Mouse (Mus musculus) forebrain, embryonic 10.5 days (tissue): ENCODE data around the gene Vrk1. TPM values are rescaled to one million over a fixed set of nuclear protein-coding genes. Genes with fewer than 3 reads are reported as not detected.

ENCODE experiments used
- DNase-seq: peaks from one replicate; pipeline ENCODE4 v3.0.0-alpha.2; 2017; ENCODE audit warnings: low spot score; ENCODE audit errors: extremely low spot score
- H3K27ac ChIP-seq: fragments of 300-500 bp; sonication (generic); 2 replicates; pipeline ENCODE4 v1.5.1; 2016; ENCODE audit warnings: mild to moderate bottlenecking
- H3K27me3 ChIP-seq: fragments of 300-500 bp; sonication (generic); 2 replicates; pipeline ENCODE4 v1.6.1; 2016; ENCODE audit warnings: mild to moderate bottlenecking; ENCODE audit not compliant: poor library complexity, severe bottlenecking
- H3K36me3 ChIP-seq: fragments of 300-500 bp; sonication (generic); replicated peaks from 2 replicates; pipeline ENCODE4 v1.6.1; 2016; ENCODE audit warnings: mild to moderate bottlenecking, moderate library complexity
- H3K4me1 ChIP-seq: fragments of 300-500 bp; sonication (generic); 2 replicates; pipeline ENCODE4 v1.6.1; 2016
- H3K4me3 ChIP-seq: fragments of 300-500 bp; sonication (generic); 2 replicates; pipeline ENCODE4 v1.5.1; 2016; ENCODE audit warnings: mild to moderate bottlenecking, moderate library complexity
- H3K9me3 ChIP-seq: fragments of 300-500 bp; sonication (generic); 2 replicates; pipeline ENCODE4 v1.6.1; 2016; ENCODE audit warnings: mild to moderate bottlenecking, moderate library complexity
- WGBS: fragments of 180-500 bp; shearing (Covaris S2); methylation state at CpG from one replicate; pipeline ENCODE4 v1.1.7; 2016; 5-methylcytosine and 5-hydroxymethylcytosine counted together
- polyA plus RNA-seq: library from polyadenylated mRNA; unstranded; fragments of >200 nt; fragmentation: Nextera tagmentation; extraction: Ambion mirVana; gene quantifications from 2 replicates; pipeline ENCODE4 v1.2.1, GENCODE M21; 2016

Gene Vrk1
- 123 TPM in 2 replicates for polyA plus RNA-seq

- Histone ChIP-seq H3K36me3 (peaks cover 12% of the 10 kb centered on the region), H3K4me3 (peak within 1 kb of the TSS; percentile 96), H3K4me1 (peaks cover 14% of the 10 kb centered on the region), H3K9me3 (no peaks in the 10 kb centered on the region), H3K27ac (peak within 1 kb of the TSS; percentile 88), H3K27me3 (no peaks in the 10 kb centered on the region)
- peak; percentile 94 for DNase-seq
- WGBS: under 1% methylated on average over 72 of the region's 72 CpGs
Measured at GRCm38 (mm10) chr12:106010065-106010915, at the start of gene Vrk1. TSS of gene Vrk1 (plus strand) at chr12:106010228.

GRCm38 (mm10) chr12:105960592-105961330, 49.3 kb upstream of the Vrk1 start:
- DNase-seq: peak; percentile 40

GRCm38 (mm10) chr12:105961667-105962066, 48.4 kb upstream of the Vrk1 start:
- Histone ChIP-seq H3K4me1 (peaks cover 48% of the 10 kb centered on the region), H3K4me3 (peak overlapping the region; percentile 60), H3K27ac (peak overlapping the region; percentile 60; the same call in 1 of the 2 replicates), H3K27me3 (peaks cover 85% of the 10 kb centered on the region), H3K36me3 (no peaks in the 10 kb centered on the region), H3K9me3 (no peaks in the 10 kb centered on the region)
- DNase-seq: no peak
- 3% methylated on average over 12 of the region's 12 CpGs for WGBS

More at GRCm38 (mm10) chr12:105960592-105961330, 49.3 kb upstream of the Vrk1 start:
- Histone ChIP-seq H3K27me3 (peaks cover 75% of the 10 kb centered on the region), H3K4me1 (peaks cover 54% of the 10 kb centered on the region), H3K36me3 (no peaks in the 10 kb centered on the region), H3K27ac (peak overlapping the region; percentile 0; the same call in 1 of the 2 replicates), H3K4me3 (peak overlapping the region; percentile 5), H3K9me3 (no peaks in the 10 kb centered on the region)
- 13% methylated on average over 19 of the region's 19 CpGs for WGBS

- WGBS: under 1% methylated on average over 37 of the region's 37 CpGs
Measured at GRCm38 (mm10) chr12:105962103-105963011, 47.7 kb upstream of the Vrk1 start.

GRCm38 (mm10) chr12:105963012-105963572, 46.9 kb upstream of the Vrk1 start:
- H3K9me3 ChIP-seq: no peaks in the 10 kb centered on the region
- H3K4me3 ChIP-seq: peak overlapping the region; percentile 60
- 6% methylated on average over 30 of the region's 30 CpGs for WGBS
- DNase-seq: no peak
- H3K4me1 ChIP-seq: peaks cover 60% of the 10 kb centered on the region
- H3K36me3 ChIP-seq: no peaks in the 10 kb centered on the region
- peak overlapping the region; percentile 80 for H3K27ac ChIP-seq
- peaks cover 86% of the 10 kb centered on the region for H3K27me3 ChIP-seq

More at GRCm38 (mm10) chr12:105962103-105963011, 47.7 kb upstream of the Vrk1 start:
- peak overlapping the region; percentile 80 for H3K27ac ChIP-seq
- peak; percentile 91 for DNase-seq
- H3K4me1 ChIP-seq: peaks cover 53% of the 10 kb centered on the region
- no peaks in the 10 kb centered on the region for H3K9me3 ChIP-seq
- H3K27me3 ChIP-seq: peaks cover 91% of the 10 kb centered on the region
- no peaks in the 10 kb centered on the region for H3K36me3 ChIP-seq
- H3K4me3 ChIP-seq: peak overlapping the region; percentile 60

GRCm38 (mm10) chr12:105966887-105967637, 43.0 kb upstream of the Vrk1 start:
- H3K9me3 ChIP-seq: no peaks in the 10 kb centered on the region; the same call in 1 of the 2 replicates
- no peaks in the 10 kb centered on the region for H3K36me3 ChIP-seq
- no peak overlapping the region for H3K27ac ChIP-seq
- 50% methylated on average over 19 of the region's 19 CpGs for WGBS
- peak overlapping the region; percentile 43; the same call in 1 of the 2 replicates for H3K4me3 ChIP-seq
- peaks cover 30% of the 10 kb centered on the region for H3K4me1 ChIP-seq
- peaks cover 60% of the 10 kb centered on the region for H3K27me3 ChIP-seq
- no peak for DNase-seq

- no peaks in the 10 kb centered on the region for H3K36me3 ChIP-seq
- no peaks in the 10 kb centered on the region; the same call in 1 of the 2 replicates for H3K9me3 ChIP-seq
- H3K4me3 ChIP-seq: peak overlapping the region; percentile 43
- peaks cover 54% of the 10 kb centered on the region for H3K27me3 ChIP-seq
- peaks cover 24% of the 10 kb centered on the region for H3K4me1 ChIP-seq
- WGBS: 9% methylated on average over 18 of the region's 18 CpGs
- DNase-seq: peak; percentile 29
- H3K27ac ChIP-seq: peak overlapping the region; percentile 17
Measured at GRCm38 (mm10) chr12:105967806-105968205, 42.2 kb upstream of the Vrk1 start.

- Histone ChIP-seq H3K27ac (no peak overlapping the region), H3K27me3 (peaks cover 21% of the 10 kb centered on the region), H3K36me3 (no peaks in the 10 kb centered on the region), H3K9me3 (no peaks in the 10 kb centered on the region; the same call in 1 of the 2 replicates), H3K4me1 (peaks cover 39% of the 10 kb centered on the region), H3K4me3 (no peak overlapping the region)
- DNase-seq: no peak
- 72% methylated on average over 7 of the region's 7 CpGs for WGBS
Measured at GRCm38 (mm10) chr12:105971182-105971581, 38.8 kb upstream of the Vrk1 start.

GRCm38 (mm10) chr12:105972673-105973072, 37.4 kb upstream of the Vrk1 start:
- WGBS: 85% methylated on average over 8 of the region's 8 CpGs

GRCm38 (mm10) chr12:105973691-105974090, 36.3 kb upstream of the Vrk1 start:
- peak overlapping the region; percentile 87 for H3K27ac ChIP-seq
- peaks cover 4% of the 10 kb centered on the region; the same call in 1 of the 2 replicates for H3K27me3 ChIP-seq
- no peak overlapping the region for H3K4me3 ChIP-seq
- WGBS: 46% methylated on average over 9 of the region's 9 CpGs
- H3K36me3 ChIP-seq: no peaks in the 10 kb centered on the region
- H3K9me3 ChIP-seq: no peaks in the 10 kb centered on the region; the same call in 1 of the 2 replicates
- H3K4me1 ChIP-seq: peaks cover 28% of the 10 kb centered on the region
- peak; percentile 51 for DNase-seq

More at GRCm38 (mm10) chr12:105972673-105973072, 37.4 kb upstream of the Vrk1 start:
- Histone ChIP-seq H3K4me3 (no peak overlapping the region), H3K36me3 (no peaks in the 10 kb centered on the region), H3K9me3 (no peaks in the 10 kb centered on the region; the same call in 1 of the 2 replicates), H3K27ac (peak overlapping the region; percentile 87), H3K27me3 (peaks cover 10% of the 10 kb centered on the region; the same call in 1 of the 2 replicates), H3K4me1 (peaks cover 35% of the 10 kb centered on the region)
- DNase-seq: no peak

- no peaks in the 10 kb centered on the region; the same call in 1 of the 2 replicates for H3K9me3 ChIP-seq
- H3K4me1 ChIP-seq: peaks cover 28% of the 10 kb centered on the region
- H3K27ac ChIP-seq: peak overlapping the region; percentile 87
- no peak overlapping the region for H3K4me3 ChIP-seq
- H3K27me3 ChIP-seq: no peaks in the 10 kb centered on the region
- H3K36me3 ChIP-seq: no peaks in the 10 kb centered on the region
- 33% methylated on average over 5 of the region's 5 CpGs for WGBS
- peak; percentile 22 for DNase-seq
Measured at GRCm38 (mm10) chr12:105974107-105974506, 35.9 kb upstream of the Vrk1 start.
